Mouse (Mus musculus) cerebellum, postnatal 25 days (tissue): ENCODE measurements around the gene Rheb.
"Not testable (repeated sequence)": the region's sequence is repeated elsewhere in the genome, so short reads cannot be mapped to it uniquely, and the experiment has no call there.

ENCODE experiments used
- DNase-seq, 2 experiments: peaks; one replicate each; pipeline ENCODE4 v3.0.0; 2021; ENCODE audit warnings: mixed read lengths in 2 of 2

Rheb gene

GRCm38 (mm10) chr5:24842274-24843102 is at the start of gene Rheb:
Gene Rheb, minus strand, starts transcription at chr5:24842624.
- DNase-seq: peak; percentile 99 to 100

DNA sequence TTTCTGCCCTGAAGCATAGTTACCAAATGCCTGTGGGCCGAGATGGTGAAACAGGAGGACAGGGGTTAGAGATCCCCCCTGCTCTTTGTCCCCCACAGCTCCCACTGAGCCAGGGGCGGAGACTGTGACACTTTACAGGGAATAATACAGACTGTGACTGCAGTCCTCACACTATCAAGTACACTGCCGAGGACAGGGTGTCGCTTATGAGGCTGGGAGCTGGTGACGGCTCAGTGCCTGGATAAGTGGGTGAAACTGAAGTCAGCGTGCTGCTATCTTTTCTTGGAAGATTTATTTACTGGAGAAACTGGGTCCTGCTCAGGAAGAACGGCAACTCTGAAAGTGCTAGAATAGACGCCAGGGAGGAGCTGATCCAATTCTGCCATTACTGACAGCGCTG is 47.4 kb upstream of the Rheb start:
- no peak for DNase-seq

GRCm38 (mm10) chr5:24888874-24889591 is 46.6 kb upstream of the Rheb start:
- DNase-seq: no peak

- DNase-seq: no peak
These were observed 44.8 kb upstream of the Rheb start for GRCm38 (mm10) chr5:24887271-24887670.

GRCm38 (mm10) chr5:24878713-24879112 is 36.3 kb upstream of the Rheb start:
- DNase-seq: no peak

DNA sequence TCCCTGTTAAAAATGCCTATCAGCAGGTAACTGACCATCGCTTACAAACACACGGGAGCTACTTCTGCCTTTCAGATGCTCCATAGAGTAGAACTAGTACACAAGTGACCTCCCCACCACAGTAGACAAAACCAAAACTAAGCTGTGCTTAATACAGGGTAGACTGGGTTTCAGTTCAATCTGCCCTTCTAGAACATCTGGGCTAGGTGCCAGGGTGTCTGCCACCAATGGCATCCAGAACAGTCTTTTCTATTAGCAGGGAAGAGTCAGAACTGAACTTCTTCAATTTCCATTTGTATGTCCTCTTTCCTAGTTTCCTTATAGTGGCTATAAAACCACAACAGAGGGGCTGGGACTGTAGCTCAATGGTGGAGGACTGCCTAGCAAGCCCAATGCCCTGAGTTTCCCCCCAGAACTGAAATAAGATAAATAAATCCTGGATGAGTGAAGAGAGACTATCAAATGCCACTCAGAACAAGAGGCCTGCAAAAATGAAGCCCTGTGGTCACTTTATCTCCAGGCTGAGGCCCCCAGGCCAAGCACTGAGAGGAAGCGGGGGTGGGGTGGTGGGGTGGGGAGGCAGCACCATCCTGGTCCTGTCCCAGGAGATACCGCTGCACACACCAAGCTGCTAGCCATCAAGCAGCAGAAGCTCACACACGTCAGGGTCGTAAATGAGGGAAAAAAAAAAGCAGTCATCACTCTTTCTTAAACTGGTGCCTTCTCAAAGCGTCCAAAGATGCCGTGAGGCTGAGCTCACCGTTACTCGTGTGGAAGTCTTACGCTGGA is 35.6 kb upstream of the Rheb start:
- peak in 1 of 2 experiments; percentile 40 for DNase-seq

- DNase-seq: no peak
These were observed 34.2 kb upstream of the Rheb start for GRCm38 (mm10) chr5:24876653-24877052.

GRCm38 (mm10) chr5:24874111-24874510 is 31.7 kb upstream of the Rheb start:
- peak; percentile 99 for DNase-seq

DNA sequence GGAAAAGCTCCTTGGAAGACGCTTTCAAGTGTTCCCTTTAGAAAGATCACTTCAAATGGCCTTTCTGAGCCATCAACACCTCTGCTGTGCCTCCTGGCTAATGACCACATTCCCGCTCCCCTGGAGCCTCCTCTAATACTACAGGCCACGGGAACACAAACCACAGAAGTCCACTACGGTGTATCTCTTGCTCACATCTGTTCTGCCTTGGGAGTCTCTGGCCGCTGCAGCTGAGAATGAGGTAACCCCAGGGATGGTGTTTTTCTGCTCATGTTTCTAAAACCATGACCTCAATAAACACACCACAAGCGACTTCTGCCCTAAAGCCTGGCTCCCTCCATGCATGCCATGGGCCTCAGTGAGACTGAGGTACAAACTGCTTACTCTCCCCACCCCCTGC is 30.8 kb upstream of the Rheb start:
- DNase-seq: no peak

GRCm38 (mm10) chr5:24871276-24871675 is 28.9 kb upstream of the Rheb start:
- DNase-seq: no peak

DNA sequence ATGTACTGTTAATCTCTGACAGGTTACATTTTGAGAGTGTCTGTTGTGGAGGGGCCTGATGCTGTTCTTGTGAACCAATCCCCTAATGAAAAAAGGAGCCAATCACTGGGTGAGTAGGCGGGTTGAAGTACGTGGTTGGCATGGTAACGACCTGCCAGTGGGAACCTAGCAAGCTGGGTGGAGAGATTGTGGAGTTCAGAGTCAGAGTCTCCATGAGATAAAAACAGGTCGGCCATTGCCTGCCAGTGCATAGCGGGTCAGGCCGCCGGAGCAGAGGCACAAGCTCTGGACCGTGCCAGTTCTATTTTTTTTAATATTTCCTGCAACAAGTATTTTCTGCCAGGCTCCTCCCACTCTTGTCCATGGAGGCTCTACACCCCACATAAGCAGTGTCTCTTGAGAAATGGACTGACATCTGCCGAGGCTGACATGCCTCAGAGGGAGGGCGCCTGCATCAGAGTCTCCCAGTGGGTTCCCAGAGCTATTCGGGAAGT is 27.4 kb upstream of the Rheb start:
- no peak for DNase-seq

GRCm38 (mm10) chr5:24863804-24864203 is 21.4 kb upstream of the Rheb start:
- no peak for DNase-seq

DNA sequence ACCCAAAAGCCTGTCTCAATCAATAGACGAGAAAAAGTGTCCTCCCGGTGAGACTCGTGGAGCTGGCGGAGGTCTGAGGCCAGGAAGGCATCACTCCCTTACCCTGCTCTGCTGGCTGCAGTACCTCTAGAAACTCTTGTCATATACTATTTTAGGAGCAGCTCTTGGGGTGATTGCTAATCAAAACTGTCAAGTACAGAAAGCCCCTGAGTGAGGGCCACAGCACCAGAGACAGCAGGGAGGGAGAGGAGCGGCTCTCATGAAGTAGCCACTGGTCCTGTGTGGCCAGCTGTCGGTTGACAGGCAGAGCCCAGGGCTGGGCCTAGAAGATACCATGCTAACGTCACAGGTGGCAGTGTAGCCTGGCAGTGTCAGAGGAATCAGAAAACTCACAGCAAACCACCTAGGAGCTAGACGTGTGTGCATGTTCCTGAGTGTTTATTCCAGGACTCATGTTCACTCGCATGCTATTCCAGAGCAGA is 19.1 kb upstream of the Rheb start:
- peak; percentile 32 to 44 for DNase-seq

- peak; percentile 90 to 95 for DNase-seq
These were observed 18.4 kb upstream of the Rheb start for GRCm38 (mm10) chr5:24860635-24861448.

DNA sequence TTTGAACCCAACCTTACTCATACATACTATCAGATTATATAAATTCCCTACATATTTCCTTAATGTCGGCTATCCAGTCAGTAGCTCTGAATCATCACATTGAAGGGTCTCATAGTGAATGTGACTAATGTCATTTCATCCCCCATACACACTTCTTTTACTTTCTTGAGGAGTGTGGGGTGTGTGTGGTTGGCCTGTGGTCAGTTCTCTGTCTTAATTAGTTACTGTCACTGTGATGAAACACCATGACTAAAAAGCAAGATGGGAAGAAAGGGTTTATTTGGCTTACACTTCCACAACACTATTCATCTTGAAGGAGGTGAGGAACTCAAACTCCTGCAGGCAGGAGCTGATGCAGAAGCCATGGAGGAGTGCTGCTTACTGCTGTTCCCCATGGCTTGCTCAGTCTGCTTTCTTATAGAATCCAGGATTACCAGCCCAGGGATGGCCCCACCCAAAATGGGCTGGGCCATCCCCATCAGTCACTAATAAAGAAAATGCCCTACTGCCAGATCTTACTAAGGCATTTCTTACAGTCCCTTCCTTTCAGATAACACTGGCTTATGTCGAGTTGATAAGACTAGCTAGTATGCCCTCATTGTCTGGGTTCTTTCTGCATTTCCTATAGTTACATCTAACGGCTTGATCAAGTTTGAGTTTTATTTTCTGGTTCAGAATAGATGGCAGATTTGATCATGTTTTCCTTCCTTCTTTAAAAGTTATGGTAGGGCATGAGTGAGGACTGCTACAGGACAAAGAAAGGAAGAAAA is 17.5 kb upstream of the Rheb start:
- no peak for DNase-seq

DNA sequence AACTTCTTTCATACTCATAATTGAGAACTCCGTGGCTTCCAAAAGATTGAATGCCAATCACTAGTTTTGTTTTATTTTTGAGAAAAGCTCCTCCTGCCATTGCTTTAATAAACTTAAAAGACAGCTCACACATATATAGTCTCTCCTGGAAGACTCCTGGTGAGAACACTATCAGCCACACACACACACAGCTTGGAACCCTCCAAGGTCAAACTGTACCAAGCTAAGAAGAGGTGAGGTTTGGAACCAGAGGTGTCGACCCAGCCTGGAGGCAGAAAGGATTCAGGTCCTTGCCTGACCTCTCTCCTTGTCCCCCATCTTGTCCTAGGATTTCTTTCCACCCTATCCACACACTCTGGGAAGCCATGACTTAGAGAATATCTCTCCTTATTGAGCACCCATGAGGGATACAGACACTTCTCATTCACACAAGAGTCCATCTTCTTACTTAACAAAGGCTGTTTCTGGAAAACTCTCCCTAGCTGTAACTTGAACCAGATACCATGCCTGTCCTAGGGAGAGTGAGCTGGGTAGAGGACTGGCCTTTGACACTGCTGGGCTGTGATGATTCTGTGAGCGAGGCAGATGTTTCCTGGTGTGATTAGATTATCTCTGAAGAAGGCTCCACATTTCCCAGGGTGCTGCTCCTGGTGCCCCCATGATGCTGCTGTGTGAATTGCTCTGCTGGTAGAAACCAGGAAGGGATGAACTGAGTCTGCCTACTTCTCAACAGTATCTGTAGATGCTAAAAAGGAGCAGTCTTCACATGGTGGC is 12.6 kb upstream of the Rheb start:
- no peak for DNase-seq

DNA sequence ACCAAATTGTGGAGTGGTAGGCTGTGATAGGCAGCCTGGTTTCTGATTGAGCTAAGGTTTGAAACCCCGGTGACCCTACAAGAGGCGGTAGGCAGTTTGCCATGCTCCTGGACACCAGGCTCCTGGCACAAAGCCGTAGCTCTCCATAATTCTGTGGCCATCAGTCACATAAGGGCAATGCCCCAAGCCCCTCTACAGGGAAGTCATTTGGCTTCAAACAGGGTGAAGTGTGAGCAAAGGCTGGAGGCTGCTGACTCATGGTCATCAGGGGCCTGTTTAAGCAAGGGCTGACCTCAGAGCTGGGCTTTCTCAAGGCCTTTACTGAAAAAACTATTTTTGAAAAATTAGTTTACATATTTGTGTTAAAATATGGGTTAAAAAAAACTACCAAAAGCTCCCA is 11.8 kb upstream of the Rheb start:
- DNase-seq: no peak

DNA sequence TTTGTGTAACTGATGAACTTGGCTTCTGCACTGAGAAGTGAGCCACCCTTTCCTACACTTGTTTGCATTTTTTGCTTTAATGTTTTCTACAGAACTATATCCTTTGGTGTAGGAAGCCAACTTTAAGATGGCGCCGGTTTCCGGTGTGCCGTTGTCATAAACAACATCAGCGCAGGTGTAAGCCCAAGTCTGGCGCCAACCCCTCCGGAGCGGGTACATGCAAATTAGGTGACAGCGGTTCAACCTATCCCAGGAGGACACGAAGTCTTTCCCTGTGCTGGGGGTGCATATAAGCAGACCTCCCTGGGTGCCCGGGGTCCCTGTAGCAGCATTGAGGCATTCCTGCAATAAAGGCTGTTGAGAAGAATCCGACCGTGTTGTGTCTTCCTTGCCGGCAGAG is 5.8 kb upstream of the Rheb start:
- not testable (repeated sequence) for DNase-seq

GRCm38 (mm10) chr5:24843841-24844240 is 1.4 kb upstream of the Rheb start:
- no peak for DNase-seq

DNA sequence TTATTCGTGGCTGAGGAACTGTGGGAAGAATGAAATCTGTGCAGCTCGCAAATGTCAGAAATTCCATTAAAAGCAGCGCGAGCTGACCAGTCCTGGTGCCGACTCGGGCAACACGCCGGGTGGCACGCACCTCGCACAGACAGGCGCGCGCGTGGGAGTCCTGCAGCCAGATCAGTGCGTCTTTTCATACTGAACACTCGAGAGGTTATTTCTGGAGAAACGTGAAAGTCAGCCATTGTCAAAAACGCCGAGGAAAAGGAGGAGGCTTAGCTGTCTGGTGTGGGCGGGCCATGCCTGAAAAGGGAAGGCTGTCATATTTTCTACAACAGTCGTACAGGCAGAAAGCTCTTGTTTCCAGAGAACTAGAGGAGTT is 665 bp upstream of the Rheb start:
- no peak for DNase-seq
